Mouse (Mus musculus): ENCODE measurements around the gene DXBay18.
A peak's percentile ranks its signal among the peaks of the same experiment; 100 is the strongest.
"Not testable (repeated sequence)": the region's sequence is repeated elsewhere in the genome, so short reads cannot be mapped to it uniquely, and the experiment has no call there.

Gene DXBay18

DNA sequence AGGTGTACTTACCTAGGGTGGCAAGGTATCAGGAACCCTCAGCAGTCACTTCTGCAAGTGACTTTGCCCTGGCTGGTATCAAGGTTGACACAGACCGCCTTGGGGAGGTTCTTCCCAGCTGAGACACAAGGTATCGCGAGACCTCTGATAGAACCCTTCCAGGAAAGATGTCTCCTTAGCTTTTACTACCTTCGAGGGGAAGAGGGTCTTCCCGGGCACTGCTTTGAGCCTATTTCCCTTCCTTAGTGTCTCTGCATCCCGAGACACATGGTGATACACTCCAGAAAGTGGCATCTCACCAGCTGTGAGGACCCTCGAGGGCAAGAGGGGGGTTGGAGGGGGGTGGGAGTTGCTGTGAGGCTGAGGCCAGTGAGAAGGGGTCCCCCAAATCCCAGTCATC, at the start of gene DXBay18:
TSS of gene DXBay18 (minus strand) at position 101 of the 400 bp plus-strand sequence.
- not testable (repeated sequence) for DNase-seq

DNA sequence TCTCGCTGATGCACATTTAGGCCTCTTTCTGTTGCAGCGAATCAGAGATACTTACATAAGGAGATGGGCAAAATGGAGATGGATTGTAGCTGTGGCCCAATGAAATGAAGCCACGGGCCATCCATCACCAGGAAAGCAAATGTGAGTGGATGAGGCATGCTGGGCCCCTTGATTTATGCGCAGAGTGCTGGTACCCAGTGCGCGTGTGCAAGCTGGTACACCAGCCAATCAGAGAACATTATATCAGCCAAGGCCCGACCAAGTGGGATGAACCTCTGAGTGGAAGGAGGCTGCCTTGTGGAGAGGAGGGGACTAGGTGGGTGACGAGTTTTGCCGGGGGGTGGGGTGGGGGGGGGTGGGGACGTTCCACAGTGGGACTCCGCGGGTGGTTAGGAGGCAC, 42.7 kb upstream of the DXBay18 start, which contains the start of gene Xlr3b:
TSS of gene Xlr3b (plus strand) at position 274 of the 400 bp plus-strand sequence.
- DNase-seq, result peak in 1 of 2 experiments; percentile 25

DNA sequence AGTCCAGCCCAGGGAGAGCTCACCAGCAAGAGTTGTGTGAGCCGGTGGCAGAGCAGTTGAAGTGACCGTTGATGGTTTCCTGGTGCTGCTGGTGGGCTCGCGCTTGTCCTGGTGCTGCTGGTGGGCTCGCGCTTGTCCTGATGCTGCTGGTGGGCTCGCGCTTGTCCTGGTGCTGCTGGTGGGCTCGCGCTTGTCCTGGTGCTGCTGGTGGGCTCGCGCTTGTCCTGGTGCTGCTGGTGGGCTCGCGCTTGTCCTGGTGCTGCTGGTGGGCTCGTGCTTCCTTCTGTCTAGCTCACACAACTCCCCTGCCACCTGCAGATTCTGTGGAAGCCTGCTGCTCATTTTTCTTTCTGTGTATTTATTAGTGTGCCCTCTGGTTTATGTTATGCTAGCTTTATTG, 27.6 kb upstream of the DXBay18 start, which contains the start of gene Spin2d:
TSS of gene Spin2d (minus strand) at position 101 of the 400 bp plus-strand sequence.
- not testable (repeated sequence) for DNase-seq

DNA sequence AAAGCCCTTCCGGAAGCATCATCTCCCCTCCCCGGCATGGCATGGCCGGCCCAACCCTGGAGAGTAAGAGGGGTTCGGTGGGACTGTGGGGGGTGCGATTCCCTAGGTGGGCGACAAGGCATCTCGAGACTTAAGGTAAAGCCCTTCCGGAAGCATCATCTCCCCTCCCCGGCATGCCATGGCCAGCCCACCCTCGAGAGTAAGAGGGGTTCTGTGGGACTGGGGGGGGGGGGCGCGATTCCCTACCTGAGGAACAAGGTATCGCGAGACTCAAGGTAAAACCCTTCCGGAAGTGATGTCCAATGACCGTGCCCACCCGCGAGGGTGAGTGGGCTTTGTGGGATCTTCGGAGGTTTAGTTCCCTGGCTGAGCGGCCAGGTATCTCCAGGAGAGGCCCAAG, 754 bp downstream of the DXBay18 start, which contains the start of gene Xlr5b:
TSS of gene Xlr5b (plus strand) at position 301 of the 400 bp plus-strand sequence.
- DNase-seq, result not testable (repeated sequence)

DNA sequence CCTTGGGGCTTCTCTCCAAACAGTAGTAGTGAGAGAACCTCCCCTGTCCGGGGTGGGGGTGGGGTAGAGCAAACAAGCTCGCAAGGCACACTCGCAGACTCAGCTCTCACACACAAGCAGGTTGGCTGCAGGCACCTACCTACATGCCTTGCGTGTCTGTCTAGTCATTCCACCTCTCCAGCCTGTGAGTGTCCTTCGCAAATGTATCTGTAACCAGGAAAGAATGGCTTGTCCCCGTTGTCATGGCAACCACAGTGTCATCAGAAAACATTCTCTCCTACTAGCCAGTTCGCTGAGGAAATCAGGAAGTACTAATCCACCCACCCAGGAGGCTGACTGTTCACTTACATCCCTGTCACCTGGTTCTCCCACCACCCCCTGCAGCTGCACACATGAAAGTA, 6.0 kb downstream of the DXBay18 start:
- not testable (repeated sequence) for DNase-seq

DNA sequence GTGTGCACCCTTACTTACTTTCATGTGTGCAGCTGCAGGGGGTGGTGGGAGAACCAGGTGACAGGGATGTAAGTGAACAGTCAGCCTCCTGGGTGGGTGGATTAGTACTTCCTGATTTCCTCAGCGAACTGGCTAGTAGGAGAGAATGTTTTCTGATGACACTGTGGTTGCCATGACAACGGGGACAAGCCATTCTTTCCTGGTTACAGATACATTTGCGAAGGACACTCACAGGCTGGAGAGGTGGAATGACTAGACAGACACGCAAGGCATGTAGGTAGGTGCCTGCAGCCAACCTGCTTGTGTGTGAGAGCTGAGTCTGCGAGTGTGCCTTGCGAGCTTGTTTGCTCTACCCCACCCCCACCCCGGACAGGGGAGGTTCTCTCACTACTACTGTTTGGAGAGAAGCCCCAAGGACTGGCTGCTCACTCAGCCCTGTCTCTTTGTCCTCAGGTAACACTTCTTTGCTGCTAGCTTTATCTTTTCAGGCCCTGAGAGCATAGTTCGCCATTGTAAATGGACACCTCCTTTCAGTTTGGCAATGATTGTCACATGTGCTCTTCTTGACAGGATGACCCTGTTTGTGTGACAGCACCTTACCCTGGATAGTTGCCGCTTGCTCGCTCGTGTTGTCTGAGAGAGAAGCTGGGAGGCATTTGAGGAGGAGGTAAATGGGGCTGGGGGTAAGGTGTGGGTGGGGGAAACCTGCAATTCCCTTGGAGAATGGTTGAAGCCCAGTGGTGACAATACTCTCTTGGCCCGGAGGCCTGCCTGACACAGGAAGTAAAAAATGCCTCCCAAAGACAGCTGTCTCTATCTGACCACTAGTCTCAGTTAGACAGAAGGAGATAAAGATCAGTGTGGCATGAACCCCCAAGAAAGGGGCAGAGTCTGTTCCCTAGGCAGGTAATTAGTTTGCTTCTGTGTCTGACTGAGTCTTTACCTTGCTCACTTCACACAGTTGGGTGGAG, 26.1 kb downstream of the DXBay18 start:
- DNase-seq, result not testable (repeated sequence)

DNA sequence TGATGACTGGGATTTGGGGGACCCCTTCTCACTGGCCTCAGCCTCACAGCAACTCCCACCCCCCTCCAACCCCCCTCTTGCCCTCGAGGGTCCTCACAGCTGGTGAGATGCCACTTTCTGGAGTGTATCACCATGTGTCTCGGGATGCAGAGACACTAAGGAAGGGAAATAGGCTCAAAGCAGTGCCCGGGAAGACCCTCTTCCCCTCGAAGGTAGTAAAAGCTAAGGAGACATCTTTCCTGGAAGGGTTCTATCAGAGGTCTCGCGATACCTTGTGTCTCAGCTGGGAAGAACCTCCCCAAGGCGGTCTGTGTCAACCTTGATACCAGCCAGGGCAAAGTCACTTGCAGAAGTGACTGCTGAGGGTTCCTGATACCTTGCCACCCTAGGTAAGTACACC, 32.5 kb downstream of the DXBay18 start, which contains the start of gene Gm14685:
TSS of gene Gm14685 (plus strand) at position 301 of the 400 bp plus-strand sequence.
- not testable (repeated sequence) for DNase-seq

DNA sequence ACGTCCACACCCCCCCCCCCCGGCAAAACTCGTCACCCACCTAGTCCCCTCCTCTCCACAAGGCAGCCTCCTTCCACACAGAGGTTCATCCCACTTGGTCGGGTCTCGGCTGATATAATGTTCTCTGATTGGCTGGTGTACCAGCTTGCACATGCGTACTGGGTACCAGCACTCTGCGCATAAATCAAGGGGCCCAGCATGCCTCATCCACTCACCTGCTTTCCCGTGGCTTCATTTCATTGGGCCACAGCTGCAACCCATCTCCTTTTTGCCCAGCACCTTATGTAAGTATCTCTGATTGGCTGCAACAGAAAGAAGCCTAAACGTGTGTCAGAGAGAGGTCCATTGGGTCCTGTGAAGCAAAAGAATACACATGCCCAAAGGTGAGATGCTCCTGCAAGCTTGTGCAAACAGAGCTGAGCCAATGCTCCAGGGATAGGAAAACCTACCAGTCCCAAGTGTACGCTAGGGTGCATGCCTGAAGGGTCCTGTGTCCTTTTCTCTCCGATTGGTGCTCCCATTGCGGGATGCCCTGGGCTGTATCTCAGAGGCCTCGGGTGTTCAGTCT, 52.2 kb downstream of the DXBay18 start, which contains the start of gene Xlr3a:
TSS of gene Xlr3a (minus strand) at position 155 of the 568 bp plus-strand sequence.
- DNase-seq, result peak in 1 of 2 experiments; percentile 5

Data from cerebellum, adult 18-20 months (tissue).